Mouse (Mus musculus) MEL (cell line): ENCODE data around the gene Adgrf5. TPM values are rescaled to one million over a fixed set of nuclear protein-coding genes. Genes with fewer than 3 reads are reported as not detected.

Experiments
- DNase-seq: peaks from one replicate; pipeline ENCODE4 v3.0.0; 2011; ENCODE audit warnings: low read depth, low spot score
- H3K27ac ChIP-seq: 2 replicates; pipeline ENCODE4 v1.5.1; 2012; ENCODE audit warnings: low read depth, mild to moderate bottlenecking, control low read depth, low read length, moderate library complexity; ENCODE audit not compliant: control insufficient read depth
- H3K27me3 ChIP-seq, 2 experiments: fragments of 150-350 bp in 1 of 2; sonication (generic) in 1 of 2; 2 replicates each; pipeline ENCODE4 v1.6.1; 2012; ENCODE audit warnings: low read length in 2 of 2, mild to moderate bottlenecking in 2 of 2, improper control_type of control experiment in 1 of 2, moderate library complexity in 1 of 2; ENCODE audit not compliant: insufficient read depth in 2 of 2, control insufficient read depth in 1 of 2
- H3K36me3 ChIP-seq, 2 experiments: 2 replicates each; pipeline ENCODE4 v1.6.1; 2012 to 2014; ENCODE audit warnings: low read length in 2 of 2, improper control_type of control experiment in 1 of 2, inconsistent platforms in 1 of 2, mild to moderate bottlenecking in 1 of 2; ENCODE audit not compliant: insufficient read depth in 2 of 2, control insufficient read depth in 1 of 2
- H3K4me1 ChIP-seq, 2 experiments: fragments of 150-350 bp in 1 of 2; sonication (generic) in 1 of 2; 2 replicates each; pipeline ENCODE4 v1.6.1; 2012; ENCODE audit warnings: low read length in 2 of 2, improper control_type of control experiment in 1 of 2, mild to moderate bottlenecking in 1 of 2; ENCODE audit not compliant: insufficient read depth in 2 of 2, control insufficient read depth in 1 of 2
- H3K4me3 ChIP-seq, 2 experiments: fragments of 150-350 bp in 1 of 2; sonication (generic) in 1 of 2; 2 replicates each; pipeline ENCODE4 v1.5.1; 2012; ENCODE audit warnings: low read depth in 2 of 2, low read length in 2 of 2, mild to moderate bottlenecking in 2 of 2, moderate library complexity in 2 of 2, control low read depth in 1 of 2, improper control_type of control experiment in 1 of 2; ENCODE audit not compliant: control insufficient read depth in 1 of 2, insufficient read depth in 1 of 2
- H3K79me2 ChIP-seq: 2 replicates; pipeline ENCODE4 v1.6.1; 2012; ENCODE audit warnings: mild to moderate bottlenecking, low read length, moderate library complexity; ENCODE audit not compliant: control insufficient read depth, poor library complexity, insufficient read depth
- H3K9ac ChIP-seq: 2 replicates; pipeline ENCODE4 v1.6.1; 2012; ENCODE audit warnings: low read depth, mild to moderate bottlenecking, control low read depth, low read length, moderate library complexity; ENCODE audit not compliant: control insufficient read depth, poor library complexity, severe bottlenecking
- H3K9me3 ChIP-seq: fragments of 150-350 bp; sonication (generic); replicated peaks from 2 replicates; pipeline ENCODE4 v1.6.1; 2012; ENCODE audit warnings: mild to moderate bottlenecking, low read length, improper control_type of control experiment, moderate library complexity; ENCODE audit not compliant: insufficient read depth
- BHLHE40 ChIP-seq: IDR thresholded peaks from 2 replicates; pipeline ENCODE4 v1.6.1; 2012; ENCODE audit warnings: low read depth, mild to moderate bottlenecking, inconsistent platforms, low read length, improper control_type of control experiment, borderline replicate concordance
- E2F4 ChIP-seq: IDR thresholded peaks from 2 replicates; pipeline ENCODE4 v1.6.1; 2011; ENCODE audit warnings: low read depth, low read length, improper control_type of control experiment, borderline replicate concordance
- EP300 ChIP-seq, 2 experiments: IDR thresholded peaks; 2 replicates each; pipeline ENCODE4 v1.6.1; 2011; ENCODE audit warnings: improper control_type of control experiment in 2 of 2, low read length in 2 of 2, low read depth in 1 of 2, mild to moderate bottlenecking in 1 of 2
- HCFC1 ChIP-seq: IDR thresholded peaks from 2 replicates; pipeline ENCODE4 v1.6.1; 2012; ENCODE audit warnings: low read depth, mild to moderate bottlenecking, inconsistent platforms, low read length, improper control_type of control experiment, moderate library complexity
- JUND ChIP-seq: IDR thresholded peaks from 2 replicates; pipeline ENCODE4 v1.6.1; 2011; ENCODE audit warnings: low read depth, mild to moderate bottlenecking, improper control_type of control experiment, low read length
- MEF2A ChIP-seq: IDR thresholded peaks from 2 replicates; pipeline ENCODE4 v1.6.1; 2014; ENCODE audit warnings: low read depth, mild to moderate bottlenecking, inconsistent platforms, low read length, improper control_type of control experiment; ENCODE audit not compliant: poor library complexity, insufficient replicate concordance, severe bottlenecking; ENCODE audit errors: extremely low read depth
- NELFE ChIP-seq: IDR thresholded peaks from 2 replicates; pipeline ENCODE4 v1.6.1; 2011; ENCODE audit warnings: low read depth, low read length, improper control_type of control experiment
- POLR2A ChIP-seq, 2 experiments: IDR thresholded peaks; 2 replicates each; pipeline ENCODE4 v1.6.1; 2011 to 2012; ENCODE audit warnings: low read length in 2 of 2, mild to moderate bottlenecking in 2 of 2, control low read depth in 1 of 2, improper control_type of control experiment in 1 of 2, low read depth in 1 of 2, moderate library complexity in 1 of 2; ENCODE audit not compliant: control insufficient read depth in 1 of 2, insufficient read depth in 1 of 2, poor library complexity in 1 of 2
- POLR2AphosphoS2 ChIP-seq: IDR thresholded peaks from 2 replicates; pipeline ENCODE4 v1.6.1; 2011; ENCODE audit warnings: low read length, improper control_type of control experiment
- POLR2AphosphoS5 ChIP-seq: IDR thresholded peaks from 2 replicates; pipeline ENCODE4 v1.6.1; 2012; ENCODE audit warnings: low read depth, borderline replicate concordance, mild to moderate bottlenecking, inconsistent platforms, low read length, moderate library complexity, mixed read lengths
- RCOR1 ChIP-seq: IDR thresholded peaks from 2 replicates; pipeline ENCODE4 v1.6.1; 2012; ENCODE audit warnings: low read depth, mild to moderate bottlenecking, inconsistent platforms, low read length, improper control_type of control experiment
- SMC3 ChIP-seq: IDR thresholded peaks from 2 replicates; pipeline ENCODE4 v1.6.1; 2011; ENCODE audit warnings: low read depth, low read length, improper control_type of control experiment
- UBTF ChIP-seq: IDR thresholded peaks from 2 replicates; pipeline ENCODE4 v1.6.1; 2012; ENCODE audit warnings: low read depth, mild to moderate bottlenecking, inconsistent platforms, low read length, improper control_type of control experiment, moderate library complexity, borderline replicate concordance; ENCODE audit not compliant: insufficient read depth
- USF1 ChIP-seq: IDR thresholded peaks from 2 replicates; pipeline ENCODE4 v1.6.1; 2014; ENCODE audit warnings: low read depth, mild to moderate bottlenecking, inconsistent platforms, low read length, improper control_type of control experiment, moderate library complexity
- USF2 ChIP-seq, 2 experiments: IDR thresholded peaks; 2 replicates each; pipeline ENCODE4 v1.6.1; 2011 to 2012; ENCODE audit warnings: improper control_type of control experiment in 2 of 2, low read length in 2 of 2, borderline replicate concordance in 1 of 2, inconsistent platforms in 1 of 2, low read depth in 1 of 2, mild to moderate bottlenecking in 1 of 2; ENCODE audit not compliant: insufficient read depth in 1 of 2
- ZC3H11A ChIP-seq: IDR thresholded peaks from 2 replicates; pipeline ENCODE4 v1.6.1; 2012; ENCODE audit warnings: low read depth, mild to moderate bottlenecking, inconsistent platforms, low read length, improper control_type of control experiment
- polyA plus RNA-seq, 2 experiments: library from polyadenylated mRNA; stranded (reverse) in 1 of 2; unstranded in 1 of 2; fragments of >175 nt in 1 of 2; fragments of >200 nt in 1 of 2; gene quantifications; 2 replicates each; pipeline versions ENCODE4 v1.2.1 to v1.2.4; 2012; ENCODE audit warnings: low replicate concordance in 2 of 2, low read depth in 1 of 2; ENCODE audit not compliant: insufficient read length in 2 of 2, insufficient read depth in 1 of 2, missing spikeins in 1 of 2
- total RNA-seq: library from RNA; depleted of rRNA; stranded (reverse); fragments of 300-350 nt; gene quantifications from 2 replicates; pipeline ENCODE4 v1.2.3, GENCODE M21; 2012

The Adgrf5 gene
- total and polyA plus RNA-seq, 3 experiments: not detected

DNA sequence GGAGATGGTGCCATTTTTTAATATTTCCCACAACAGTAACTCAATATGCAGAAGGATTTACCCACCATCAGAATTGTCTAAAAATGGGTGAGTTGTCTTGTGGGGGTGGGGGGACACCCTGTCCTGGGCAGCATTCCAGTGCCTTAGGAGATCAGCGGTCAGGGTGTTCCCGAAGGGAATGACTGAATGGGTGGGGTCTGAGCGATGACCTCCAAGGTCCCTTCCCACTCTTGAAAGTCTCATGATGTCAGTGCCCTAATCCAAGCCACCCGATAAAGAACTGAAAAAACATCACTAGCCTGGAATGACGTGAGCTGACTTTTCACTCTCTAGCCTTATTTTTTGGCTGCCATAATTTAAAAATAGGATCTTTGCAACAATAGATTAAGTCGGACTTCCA is 5.0 kb downstream of the Adgrf5 start:
- no peak overlapping the region for H3K4me3 ChIP-seq
- H3K27ac ChIP-seq: no peak overlapping the region
- no peaks in the 10 kb centered on the region for H3K36me3 ChIP-seq
- no peaks in the 10 kb centered on the region for H3K9me3 ChIP-seq
- no peak for DNase-seq
- H3K27me3 ChIP-seq: no peaks in the 10 kb centered on the region
- TF ChIP-seq HCFC1 (no peak), UBTF (no peak)
- no peaks in the 10 kb centered on the region for H3K4me1 ChIP-seq
- H3K79me2 ChIP-seq: no peaks in the 10 kb centered on the region
- H3K9ac ChIP-seq: no peak overlapping the region

DNA sequence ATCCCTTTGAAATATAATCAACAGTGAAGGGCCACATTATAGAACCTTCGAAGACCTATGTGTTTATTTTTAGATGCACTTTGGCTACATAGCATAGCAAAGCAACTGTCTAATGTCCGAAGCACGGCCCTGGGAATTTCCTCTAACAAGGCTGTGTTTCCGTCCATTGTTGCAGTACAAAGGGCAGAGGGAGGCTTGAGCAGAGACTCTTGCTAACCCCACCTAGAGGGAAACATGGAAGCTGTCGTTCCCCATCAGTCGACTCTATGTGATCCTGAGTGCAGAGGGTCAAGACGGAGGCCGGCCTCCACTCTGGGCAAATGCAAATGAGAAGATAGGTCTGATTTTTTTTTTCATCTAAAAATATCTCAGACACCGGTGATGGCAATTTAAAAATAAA is 6.2 kb downstream of the Adgrf5 start:
- H3K79me2 ChIP-seq: no peaks in the 10 kb centered on the region
- H3K27ac ChIP-seq: no peak overlapping the region
- H3K4me3 ChIP-seq: no peak overlapping the region
- no peaks in the 10 kb centered on the region for H3K4me1 ChIP-seq
- H3K9ac ChIP-seq: no peak overlapping the region
- TF ChIP-seq SMC3 (no peak), POLR2A (IDR thresholded peaks at IDR 0.05; ENCODE audit: control insufficient read depth in 1 of 2, insufficient read depth in 1 of 2, low read depth in 1 of 2, low read length in 2 of 2, poor library complexity in 1 of 2) (no peak), ZC3H11A (no peak), JUND (no peak), E2F4 (no peak), EP300 (IDR thresholded peaks at IDR 0.05; ENCODE audit: low read depth in 1 of 2, low read length in 2 of 2) (no peak), USF1 (no peak), RCOR1 (no peak), NELFE (no peak), UBTF (no peak), USF2 (IDR thresholded peaks at IDR 0.05; ENCODE audit: borderline replicate concordance in 1 of 2, insufficient read depth in 1 of 2, low read depth in 1 of 2, low read length in 2 of 2) (no peak), BHLHE40 (no peak), MEF2A (no peak), POLR2AphosphoS5 (no peak), POLR2AphosphoS2 (no peak)
- no peaks in the 10 kb centered on the region for H3K36me3 ChIP-seq
- DNase-seq: no peak
- no peaks in the 10 kb centered on the region for H3K27me3 ChIP-seq
- no peaks in the 10 kb centered on the region for H3K9me3 ChIP-seq

DNA sequence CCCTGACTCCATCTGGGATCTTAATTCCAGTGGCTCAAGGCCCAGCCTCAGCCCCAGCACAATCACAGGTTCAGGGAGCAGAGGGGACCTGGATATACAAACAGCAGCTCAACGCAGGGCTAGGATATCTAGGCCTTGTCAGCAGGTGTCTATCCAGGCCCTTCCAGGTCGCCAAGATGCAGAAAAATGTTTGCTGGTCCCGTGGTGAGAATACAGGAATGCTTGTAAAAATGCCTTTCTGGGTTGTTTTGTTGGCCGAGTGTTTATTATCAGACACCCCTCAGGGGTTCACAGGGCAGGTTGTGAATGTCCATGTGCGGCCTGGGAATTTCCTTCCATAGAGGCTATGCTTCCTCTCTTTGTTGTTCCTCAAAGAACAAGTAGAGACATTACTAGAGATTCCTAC is 7.9 kb downstream of the Adgrf5 start:
- no peak overlapping the region for H3K27ac ChIP-seq
- DNase-seq: no peak
- no peak for TF ChIP-seq HCFC1
- H3K9me3 ChIP-seq: no peaks in the 10 kb centered on the region
- no peaks in the 10 kb centered on the region for H3K4me1 ChIP-seq
- no peak overlapping the region for H3K9ac ChIP-seq
- no peaks in the 10 kb centered on the region for H3K27me3 ChIP-seq
- no peak overlapping the region for H3K4me3 ChIP-seq
- no peaks in the 10 kb centered on the region for H3K36me3 ChIP-seq
- H3K79me2 ChIP-seq: no peaks in the 10 kb centered on the region
